Mouse (Mus musculus) gastrocnemius, postnatal 36 days (tissue): Measurements from ENCODE around the gene Sntb2. TPM values are rescaled to one million over a fixed set of nuclear protein-coding genes. Genes with fewer than 3 reads are reported as not detected.
"Not testable (repeated sequence)": the region's sequence is repeated elsewhere in the genome, so short reads cannot be mapped to it uniquely, and the experiment has no call there.

Experiments used
- DNase-seq, 2 experiments: peaks; one replicate each; pipeline ENCODE4 v3.0.0; 2022
- intact Hi-C: fragments of 180-260 bp; cut with DNase I; formaldehyde crosslinking; loops from one replicate; pipeline ENCODE4 v1.15.1; 2025
- total RNA-seq, 2 experiments: library from RNA; stranded (reverse); gene quantifications; 2 replicates each; pipeline ENCODE4 v1.2.3; 2021

Gene Sntb2
- total RNA-seq, 2 experiments from 2014 or later = 5.0 to 5.6 TPM

DNA sequence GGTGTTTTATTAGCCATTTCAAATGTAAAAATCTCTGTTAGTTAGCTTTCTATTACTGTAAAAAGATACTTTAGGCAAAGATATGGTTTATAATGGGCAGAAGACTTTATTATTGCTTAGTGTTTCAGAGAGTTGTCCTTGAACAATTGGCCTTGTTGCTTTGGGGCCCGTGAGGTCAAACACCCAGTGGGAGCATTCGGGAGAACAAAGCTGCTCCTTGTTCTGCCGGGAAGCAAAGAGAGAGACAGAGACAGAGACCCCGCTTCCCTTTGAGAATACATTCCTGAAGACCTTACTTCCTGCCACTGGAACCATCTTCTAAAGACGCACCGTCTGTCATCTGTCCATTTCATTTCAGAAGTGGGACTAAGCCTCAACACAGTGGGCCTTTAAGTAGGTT is 27.8 kb downstream of the Sntb2 start:
- DNase-seq = no peak
- intact Hi-C loops = no loop called here

GRCm38 (mm10) chr8:106964573-106964972 is 29.0 kb downstream of the Sntb2 start:
- intact Hi-C loops = no loop called here
- no peak for DNase-seq

DNA sequence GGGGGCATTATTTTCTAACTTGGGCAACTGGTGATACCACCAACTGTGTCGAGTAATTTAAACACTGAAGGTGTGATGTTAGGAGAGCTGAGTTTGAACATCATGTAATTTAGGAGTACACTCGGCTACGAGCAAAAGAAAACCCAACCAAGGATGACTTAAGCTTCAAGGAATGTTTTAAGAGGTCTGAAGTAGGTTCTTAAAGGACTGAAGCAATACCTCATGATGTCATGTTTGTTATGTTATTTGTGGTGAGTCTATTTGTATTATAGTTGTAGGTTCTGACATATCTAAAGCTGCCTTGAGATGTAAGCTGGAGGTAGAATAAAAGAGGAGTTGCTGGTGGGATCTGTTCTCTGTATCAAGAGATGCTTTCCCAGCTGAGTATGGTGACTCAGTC is 34.4 kb downstream of the Sntb2 start:
- intact Hi-C loops = no loop called here
- DNase-seq = no peak

DNA sequence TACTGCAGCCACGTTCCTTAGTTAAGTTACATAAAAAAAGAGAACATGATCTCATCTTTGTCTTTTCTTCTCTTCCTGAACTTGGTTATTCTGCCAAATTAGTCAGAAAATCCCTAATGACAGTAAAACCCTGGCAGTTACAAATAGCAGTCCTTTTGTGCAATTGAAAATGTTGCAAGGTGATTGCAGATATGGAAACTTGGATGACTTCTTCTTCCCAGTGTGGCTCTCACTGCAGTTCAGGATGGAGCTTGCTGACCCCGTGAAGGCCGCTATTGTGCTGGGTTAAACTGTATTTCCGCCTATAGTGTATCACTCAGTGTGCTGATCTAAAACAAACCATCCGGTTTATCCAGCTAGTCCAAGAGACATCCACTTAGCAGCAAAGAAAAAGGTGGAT is 36.4 kb downstream of the Sntb2 start:
- intact Hi-C loops = no loop called here
- DNase-seq = no peak

- no peak for DNase-seq
- intact Hi-C loops = no loop called here
Observed at GRCm38 (mm10) chr8:106972538-106973264, 37.2 kb downstream of the Sntb2 start.

DNA sequence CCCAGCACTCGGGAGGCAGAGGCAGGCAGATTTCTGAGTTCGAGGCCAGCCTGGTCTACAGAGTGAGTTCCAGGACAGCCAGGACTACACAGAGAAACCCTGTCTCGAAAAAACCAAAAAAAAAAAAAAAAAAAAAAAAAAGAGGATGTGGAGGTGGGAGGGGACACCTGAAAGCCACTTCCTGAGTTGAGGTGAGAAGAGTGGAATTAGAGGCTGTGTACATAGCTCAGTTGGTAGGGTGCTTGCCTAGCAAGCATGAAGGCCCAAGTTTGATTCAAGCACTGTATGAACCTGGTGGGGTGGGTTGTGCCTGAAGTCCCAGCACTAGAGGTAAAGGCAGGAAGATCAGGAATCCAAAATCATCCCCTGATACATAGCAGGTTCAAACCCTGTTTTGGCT is 38.0 kb downstream of the Sntb2 start:
- intact Hi-C loops, DNase-seq: not testable (repeated sequence)

- DNase-seq = no peak
- intact Hi-C loops = no loop called here
Observed at GRCm38 (mm10) chr8:106974754-106975153, 39.2 kb downstream of the Sntb2 start.

DNA sequence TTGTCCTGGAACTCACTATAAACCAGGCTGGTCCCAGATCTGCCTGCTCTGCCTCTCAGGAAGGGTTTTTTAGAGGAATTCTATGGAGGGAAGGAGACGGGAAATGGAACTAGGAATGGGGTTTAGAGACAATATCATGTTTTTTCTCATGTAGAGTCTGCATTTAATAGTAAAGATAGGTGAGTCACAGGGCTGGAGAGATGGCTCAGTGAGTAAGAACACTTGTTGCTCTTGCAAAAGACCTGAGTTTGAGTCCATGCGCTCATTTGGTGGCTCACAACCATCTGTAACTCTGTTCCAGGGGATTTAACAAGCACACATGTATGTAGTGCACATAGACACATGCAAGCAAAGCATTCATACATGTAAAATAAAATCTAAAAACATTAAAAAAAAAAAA is 40.2 kb downstream of the Sntb2 start:
- no peak for DNase-seq
- intact Hi-C loops = no loop called here

DNA sequence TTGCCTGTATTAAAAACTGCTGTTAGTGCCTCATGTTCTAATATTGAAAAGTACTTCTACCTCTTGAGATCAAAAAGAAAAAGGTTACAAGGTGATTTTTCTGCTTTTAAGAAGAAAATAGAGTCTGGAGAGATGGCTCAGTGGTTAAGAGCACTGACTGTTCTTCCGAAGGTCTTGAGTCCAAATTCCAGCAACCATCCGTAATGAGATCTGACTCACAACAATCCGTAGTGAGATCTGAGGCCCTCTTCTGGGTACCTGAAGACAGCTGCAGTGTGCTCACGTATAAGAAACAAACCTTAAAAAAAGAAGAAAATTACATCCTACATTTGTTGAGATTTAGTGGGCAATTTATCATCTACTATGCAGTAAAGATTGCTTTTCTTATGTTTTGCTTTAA is 40.9 kb downstream of the Sntb2 start:
- intact Hi-C loops = no loop called here
- no peak for DNase-seq

- intact Hi-C loops = no loop called here
- DNase-seq = peak in 1 of 2 experiments; percentile 9
Observed at GRCm38 (mm10) chr8:106978755-106979251, 43.3 kb downstream of the Sntb2 start.

- intact Hi-C loops = no loop called here
- DNase-seq = no peak
Observed at GRCm38 (mm10) chr8:106985404-106985821, 49.9 kb downstream of the Sntb2 start.

DNA sequence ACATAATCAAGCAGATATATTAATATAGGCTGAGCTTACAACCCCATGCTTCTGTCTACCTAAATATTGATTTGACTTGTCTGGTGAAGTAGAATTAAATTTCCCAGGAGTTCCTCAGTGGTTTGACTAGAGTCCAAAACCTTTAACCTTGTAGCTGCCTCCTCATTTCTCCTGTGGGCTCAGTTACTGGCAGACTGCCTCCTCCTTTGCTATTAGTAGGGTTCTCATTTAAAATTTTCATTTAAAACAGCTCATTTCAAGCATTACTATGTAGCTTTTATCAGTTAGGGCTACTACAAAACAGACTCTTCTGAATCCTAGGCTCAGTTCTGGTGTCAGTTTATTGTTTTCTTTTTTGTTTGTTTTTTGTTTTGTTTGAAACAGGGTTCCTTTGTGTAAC is 50.4 kb downstream of the Sntb2 start:
- DNase-seq = no peak
- intact Hi-C loops = no loop called here

GRCm38 (mm10) chr8:106987557-106987956 is 52.0 kb downstream of the Sntb2 start:
- DNase-seq = no peak
- intact Hi-C loops = no loop called here

- DNase-seq = no peak
- intact Hi-C loops = no loop called here
Observed at GRCm38 (mm10) chr8:106991393-106991792, 55.8 kb downstream of the Sntb2 start.

DNA sequence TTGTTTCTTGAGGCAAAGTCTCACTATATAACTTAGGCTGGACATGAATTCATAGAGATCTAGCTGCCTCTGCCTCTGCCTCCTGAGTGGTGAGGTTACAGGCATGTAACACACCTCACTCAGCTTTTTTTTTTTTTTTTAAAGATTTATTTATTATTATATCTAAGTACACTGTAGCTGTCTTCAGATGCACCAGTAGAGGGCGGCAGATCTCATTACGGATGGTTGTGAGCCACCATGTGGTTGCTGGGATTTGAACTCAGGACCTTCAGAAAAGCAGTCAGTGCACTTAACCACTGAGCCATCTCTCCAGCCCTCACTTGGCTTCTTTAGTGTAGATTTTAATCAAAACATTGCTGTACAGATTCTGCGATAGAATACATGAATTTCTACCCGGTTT is 60.8 kb downstream of the Sntb2 start:
- DNase-seq, intact Hi-C loops: not testable (repeated sequence)

GRCm38 (mm10) chr8:106997416-106997815 is 61.9 kb downstream of the Sntb2 start:
- intact Hi-C loops = no loop called here

DNA sequence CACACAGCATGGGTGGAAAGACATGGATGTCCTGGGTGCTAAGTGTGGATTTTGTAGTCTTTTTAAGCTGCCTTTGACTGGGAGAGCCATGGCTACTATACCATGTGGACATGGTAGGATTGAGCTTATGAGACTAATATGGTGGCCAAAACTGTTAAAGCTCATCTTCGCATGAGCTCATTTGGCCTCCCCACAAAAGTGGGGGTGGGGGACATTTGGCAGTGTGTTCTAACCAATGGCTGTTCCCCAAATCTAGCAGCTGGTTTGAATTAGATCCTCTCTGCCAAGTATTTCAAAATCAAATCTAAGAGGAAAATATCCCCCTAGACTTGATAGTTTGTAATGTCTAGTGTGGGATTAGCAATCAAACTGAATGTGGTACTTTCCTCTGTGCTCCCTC is 63.5 kb downstream of the Sntb2 start:
- DNase-seq = peak; percentile 57 to 64

More at GRCm38 (mm10) chr8:106997416-106997815, 61.9 kb downstream of the Sntb2 start:
- no peak for DNase-seq

DNA sequence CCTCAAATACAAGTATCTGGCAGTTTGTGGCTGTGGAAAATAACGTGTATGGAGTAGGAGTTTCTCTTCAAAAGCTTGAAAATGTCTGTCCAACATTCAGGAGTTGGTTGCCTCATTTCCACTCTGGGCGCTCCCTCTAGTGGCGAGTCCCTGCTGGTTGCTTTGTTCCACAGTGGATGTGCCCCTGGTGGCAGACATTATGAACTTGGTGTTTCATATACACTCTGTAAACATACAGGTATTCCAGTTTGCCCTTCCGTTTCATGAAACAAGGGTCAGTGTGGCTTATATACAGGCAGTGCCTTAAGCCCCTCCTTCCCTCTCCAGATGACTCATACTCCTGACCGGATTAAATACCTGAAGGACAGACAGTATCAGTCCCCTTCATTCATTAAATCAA is 67.0 kb downstream of the Sntb2 start:
- intact Hi-C loops = loop anchor here (5.0 kb wide), 2 partner anchors 75 to 305 kb away; no protein-coding TSS in a partner anchor
- peak; percentile 82 to 88 for DNase-seq

More for the DNA sequence above, 63.5 kb downstream of the Sntb2 start:
- intact Hi-C loops = no loop called here

- DNase-seq = no peak
- intact Hi-C loops = no loop called here
Observed at GRCm38 (mm10) chr8:107007795-107008194, 72.2 kb downstream of the Sntb2 start.

- DNase-seq = no peak
- intact Hi-C loops = no loop called here
Observed at GRCm38 (mm10) chr8:107012666-107013065, 77.1 kb downstream of the Sntb2 start.

DNA sequence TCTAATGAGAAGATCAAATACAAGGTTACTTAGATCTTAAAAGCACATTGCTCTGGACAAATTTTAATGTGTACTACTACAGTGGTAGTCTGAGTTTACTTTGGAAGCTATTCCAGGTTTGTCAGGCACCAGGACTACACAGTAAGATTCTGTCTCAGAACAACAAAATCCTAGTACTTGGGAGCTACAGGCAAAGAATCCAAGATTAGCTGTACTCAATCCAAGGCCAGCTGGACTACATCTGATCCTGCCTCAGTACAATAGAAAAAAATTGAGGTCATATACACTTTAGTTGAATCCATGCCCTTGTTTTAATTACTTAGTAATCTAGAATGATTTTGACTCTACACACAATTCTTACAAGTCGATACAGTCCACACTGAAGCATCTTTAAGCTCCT is 79.4 kb downstream of the Sntb2 start:
- intact Hi-C loops = no loop called here
- DNase-seq = no peak

- intact Hi-C loops = no loop called here
- no peak for DNase-seq
Observed at GRCm38 (mm10) chr8:107023479-107023878, 87.9 kb downstream of the Sntb2 start.
